Mouse (Mus musculus): ENCODE measurements at regions not wholly inside any gene's neighbourhood (a gene's known extent, or its start where the extent isn't known, plus 50 kb on each side); places are given as distances from the start of the nearest gene placed in this dataset.

GRCm38 (mm10) chr17:77734413-77735024 is 465.5 kb upstream of the Crim1 start:
- TF ChIP-seq CTCF (conservative IDR thresholded peaks at IDR 0.05; ENCODE audit: insufficient read depth, insufficient read length, low read depth, low read length) (no peak), POLR2A (IDR thresholded peaks at IDR 0.05; ENCODE audit: low read depth, low read length) (no peak)

Measured in kidney, adult 2 months (tissue).